Comparison of ENCODE assay signal across 10 mouse cellular contexts in genomic region chr9:83487771-83488470, GRCm38 (mm10). TPM values are rescaled to one million over a fixed set of nuclear protein-coding genes. Genes with fewer than 3 reads are reported as not detected.
DNase-seq lines count a peak whose midpoint lies in the region; ATAC-seq and TF ChIP-seq lines count a peak whose summit lies in the region.
"Had no signal": no experiment of that assay in that cellular context is flagged by ENCODE, and none has a peak within 500 bp of the region (broad histone marks: within the 10 kb centered on the region; RNA-seq: fewer than 3 reads in every experiment).

No protein-coding gene starts in this region.

- ATAC-seq in hindbrain, embryonic 12.5 days (ENCODE audit: low FRiP score): 0 out of 2 replicates have a peak, but pooled peaks have one; percentile 26
- no peak for ATAC-seq in CD4-positive, CD25-positive, alpha-beta regulatory T cell, adult 4 months
- ATAC-seq: liver, embryonic 12.5 days had no signal

- no peak overlapping the region for H3K4me2 ChIP-seq in hindbrain, embryonic 12.5 days (replicated peaks)
- peak overlapping the region; percentile 39 for H3K4me2 ChIP-seq in myocyte (ENCODE audit: low read depth)
- H3K4me2 ChIP-seq: liver, embryonic 12.5 days had no signal

- no peak for DNase-seq in hindbrain, embryonic 10.5 days (ENCODE audit: low spot score)
- peak; percentile 70 for DNase-seq in cerebellum, adult 9-10 months
- peak; percentile 53 for DNase-seq in layer of hippocampus, adult 11-12 months (ENCODE audit: low spot score)
- DNase-seq in lung, adult 18-20 months: no peak
- DNase-seq in thymus, postnatal 14 days: no peak
- DNase-seq: thymus, postnatal 4 days had no signal

- 44% methylated on average over 9 of the region's 9 CpGs for WGBS in hindbrain, embryonic 12.5 days
- 61% methylated on average over 9 of the region's 9 CpGs for WGBS in hindbrain, embryonic 10.5 days

- no peak overlapping the region for H3K4me3 ChIP-seq in hindbrain, embryonic 12.5 days
- no peak overlapping the region for H3K4me3 ChIP-seq in hindbrain, embryonic 10.5 days
- H3K4me3 ChIP-seq in myocyte: no peak overlapping the region
- H3K4me3 ChIP-seq: liver, embryonic 12.5 days had no signal

- no peak overlapping the region for H3K27ac ChIP-seq in hindbrain, embryonic 12.5 days
- H3K27ac ChIP-seq in hindbrain, embryonic 10.5 days: no peak overlapping the region
- H3K27ac ChIP-seq: liver, embryonic 12.5 days had no signal

- no peak overlapping the region for H3K9ac ChIP-seq in hindbrain, embryonic 12.5 days
- H3K9ac ChIP-seq: liver, embryonic 12.5 days had no signal

- TF ChIP-seq POLR2A in myocyte (IDR thresholded peaks at IDR 0.05; ENCODE audit: insufficient read length, low read depth): no peak

- no peaks in the 10 kb centered on the region for H3K4me1 ChIP-seq in hindbrain, embryonic 12.5 days
- no peaks in the 10 kb centered on the region for H3K4me1 ChIP-seq in hindbrain, embryonic 10.5 days (replicated peaks)
- H3K4me1 ChIP-seq: liver, embryonic 12.5 days had no signal

- H3K36me3 ChIP-seq in hindbrain, embryonic 12.5 days: no peaks in the 10 kb centered on the region
- H3K36me3 ChIP-seq in hindbrain, embryonic 10.5 days: no peaks in the 10 kb centered on the region
- H3K36me3 ChIP-seq in myocyte (ENCODE audit: control insufficient read depth, insufficient read depth): no peaks in the 10 kb centered on the region
- H3K36me3 ChIP-seq: liver, embryonic 12.5 days had no signal

- H3ac ChIP-seq in myocyte (ENCODE audit: control insufficient read depth, insufficient read length): no peak overlapping the region

- H3K79me2 ChIP-seq in myocyte (ENCODE audit: control insufficient read depth, insufficient read depth): no peaks in the 10 kb centered on the region

- H3K27me3 ChIP-seq in hindbrain, embryonic 12.5 days: no peaks in the 10 kb centered on the region
- no peaks in the 10 kb centered on the region for H3K27me3 ChIP-seq in hindbrain, embryonic 10.5 days (ENCODE audit: insufficient read depth, poor library complexity, severe bottlenecking)
- no peaks in the 10 kb centered on the region for H3K27me3 ChIP-seq in myocyte (ENCODE audit: control insufficient read depth, insufficient read depth, insufficient read length)
- H3K27me3 ChIP-seq: liver, embryonic 12.5 days had no signal

- H3K9me3 ChIP-seq in hindbrain, embryonic 12.5 days (replicated peaks): no peaks in the 10 kb centered on the region
- H3K9me3 ChIP-seq in hindbrain, embryonic 10.5 days: no peaks in the 10 kb centered on the region
- H3K9me3 ChIP-seq: liver, embryonic 12.5 days had no signal

TF ChIP-seq in myocyte, 11 proteins besides CTCF, POLR2A, EP300 and RAD21:
- TF ChIP-seq POLR2AphosphoS2 (IDR thresholded peaks at IDR 0.05; ENCODE audit: insufficient read length, low read depth) (no peak), MYOG (IDR thresholded peaks at IDR 0.05; ENCODE audit: control insufficient read depth in 1 of 3, insufficient read depth in 1 of 3, insufficient read length in 2 of 3, low read depth in 2 of 3) (peak in 1 of 3 experiments; percentile 40), REST (IDR thresholded peaks at IDR 0.05; ENCODE audit: insufficient read depth, insufficient read length) (no peak), MYOD1 (IDR thresholded peaks at IDR 0.05; ENCODE audit: control insufficient read depth in 1 of 3, insufficient read length in 2 of 3, low read depth in 2 of 3) (peak in 2 of 3 experiments; percentile 84 to 89)

RNA-seq across cellular contexts. Expression of gene Lca5, which starts 47.0 kb away (rescaled TPM):
- 23.7 and 24.7 TPM in 2 replicates for polyA plus RNA-seq in hindbrain, embryonic 12.5 days (2016; fragmentation: Nextera tagmentation; extraction: Ambion mirVana)
- polyA plus RNA-seq in hindbrain, embryonic 10.5 days (2016; fragmentation: Nextera tagmentation; extraction: Ambion mirVana): 19.2 and 20.1 TPM in 2 replicates
- 2.5 TPM for polyA plus RNA-seq in myocyte (2012; fragmentation: generic; extraction: Trizol)
- 10 to 100 TPM in 1 of 2 experiments, 1 to 10 TPM in 1; 9.8 to 11.6 TPM for polyA plus RNA-seq in CD4-positive, CD25-positive, alpha-beta regulatory T cell, adult 4 months (2017; shearing (Covaris generic))

Comparison
In these comparisons a context has a peak if more than half of its experiments do, and no peak if none do; other contexts are left out.
1. DNase-seq: peak in cerebellum, adult 9-10 months (single experiment) and layer of hippocampus, adult 11-12 months (single experiment); none in hindbrain, embryonic 10.5 days (single experiment), lung, adult 18-20 months (0 of 2) and thymus, postnatal 14 days (single experiment).